ENCODE assay signal across 15 mouse cellular contexts in the genomic region with DNA sequence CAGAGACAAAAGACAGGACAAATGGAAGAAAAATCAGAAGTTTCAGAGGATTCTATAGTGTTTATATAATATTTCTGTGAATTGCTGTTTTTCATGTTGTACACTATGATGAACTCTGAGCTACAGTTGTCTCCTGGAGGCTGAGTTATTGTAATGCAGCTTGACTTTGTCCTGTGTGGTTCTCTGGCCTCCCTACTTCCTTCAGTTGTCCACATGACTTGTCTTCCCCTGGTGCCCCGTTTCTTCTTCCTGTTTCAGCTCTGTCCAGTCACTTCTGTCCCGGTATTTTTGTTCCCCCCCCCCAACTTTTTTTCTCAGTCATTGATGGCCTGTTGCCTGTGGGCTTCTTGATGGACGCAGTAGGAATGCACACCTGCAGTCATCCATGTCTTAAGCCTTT.
A peak's percentile ranks its signal among the peaks of the same experiment; 100 is the strongest.
DNase-seq lines count a peak whose midpoint lies in the region; ATAC-seq and TF ChIP-seq lines count a peak whose summit lies in the region.
"Had no signal": no experiment of that assay in that cellular context is flagged by ENCODE, and none has a peak within 500 bp of the region (broad histone marks: within the 10 kb centered on the region; RNA-seq: fewer than 3 reads in every experiment).

No protein-coding gene starts in this region.

- H3K4me2 ChIP-seq in heart, embryonic 12.5 days: peak overlapping the region; percentile 10; the same call in 1 of the 2 replicates
- H3K4me2 ChIP-seq in liver, embryonic 12.5 days: no peak overlapping the region
- H3K4me2 ChIP-seq in forebrain, embryonic 16.5 days (ENCODE audit: low read length): no peak overlapping the region
- H3K4me2 ChIP-seq: embryonic facial prominence, embryonic 12.5 days; forebrain, embryonic 12.5 days; hindbrain, embryonic 13.5 days had no signal

- TF ChIP-seq POLR2A in liver, adult 2 months (IDR thresholded peaks at IDR 0.05; ENCODE audit: extremely low read depth, insufficient read depth, low read length): no peak
- no peak for TF ChIP-seq POLR2A in bone marrow, adult 2 months (IDR thresholded peaks at IDR 0.05; ENCODE audit: borderline replicate concordance, control insufficient read depth, low read depth, low read length)

- no peak for TF ChIP-seq CTCF in liver, adult 2 months (IDR thresholded peaks at IDR 0.05; ENCODE audit: low read depth, low read length)
- TF ChIP-seq CTCF in bone marrow, adult 2 months (IDR thresholded peaks at IDR 0.05; ENCODE audit: control insufficient read depth, insufficient read depth, low read length): no peak

- peaks cover 20% of the 10 kb centered on the region; the same call in 1 of the 2 replicates for H3K79me2 ChIP-seq in liver, adult 2 months (ENCODE audit: control insufficient read depth, insufficient read depth, low read length)

- H3K9me3 ChIP-seq in heart, embryonic 12.5 days (replicated peaks): no peaks in the 10 kb centered on the region
- H3K9me3 ChIP-seq in heart, embryonic 10.5 days: no peaks in the 10 kb centered on the region
- H3K9me3 ChIP-seq in liver, embryonic 12.5 days (replicated peaks): no peaks in the 10 kb centered on the region
- no peaks in the 10 kb centered on the region for H3K9me3 ChIP-seq in forebrain, embryonic 16.5 days (ENCODE audit: control insufficient read depth, low read length)
- H3K9me3 ChIP-seq: embryonic facial prominence, embryonic 12.5 days; forebrain, embryonic 12.5 days; G1E; hindbrain, embryonic 13.5 days had no signal

- H3K36me3 ChIP-seq in heart, embryonic 12.5 days: no peaks in the 10 kb centered on the region
- no peaks in the 10 kb centered on the region for H3K36me3 ChIP-seq in heart, embryonic 10.5 days
- H3K36me3 ChIP-seq in liver, adult 2 months (ENCODE audit: control insufficient read depth, insufficient read depth, low read length): no peaks in the 10 kb centered on the region
- H3K36me3 ChIP-seq in liver, embryonic 12.5 days: no peaks in the 10 kb centered on the region
- H3K36me3 ChIP-seq in forebrain, embryonic 16.5 days (ENCODE audit: control insufficient read depth, insufficient read depth): no peaks in the 10 kb centered on the region
- H3K36me3 ChIP-seq: embryonic facial prominence, embryonic 12.5 days; forebrain, embryonic 12.5 days; G1E; hindbrain, embryonic 13.5 days had no signal

- no peak for ATAC-seq in heart, embryonic 12.5 days (ENCODE audit: insufficient number of reproducible peaks, low FRiP score)
- no peak for ATAC-seq in liver, embryonic 12.5 days
- no peak for ATAC-seq in forebrain, embryonic 16.5 days

- no peak for DNase-seq in heart, embryonic 10.5 days (ENCODE audit: low spot score)
- DNase-seq in liver, adult 2 months (ENCODE audit: extremely low read depth, low read depth, low spot score): peak; percentile 48
- DNase-seq in lung, postnatal 36 days: peak; percentile 39
- no peak for DNase-seq in ovary, adult 18-20 months (ENCODE audit: low spot score)
- DNase-seq: cerebellum, adult 9-10 months; gastrocnemius, postnatal 10 days had no signal

- no peak overlapping the region for H3K4me3 ChIP-seq in heart, embryonic 12.5 days
- H3K4me3 ChIP-seq in heart, embryonic 10.5 days: no peak overlapping the region
- H3K4me3 ChIP-seq in liver, adult 2 months (ENCODE audit: insufficient read depth, low read depth, low read length): no peak overlapping the region
- no peak overlapping the region for H3K4me3 ChIP-seq in liver, embryonic 12.5 days
- peak overlapping the region; percentile 11 for H3K4me3 ChIP-seq in bone marrow, adult 2 months (replicated peaks; ENCODE audit: control insufficient read depth, low read depth, low read length)
- no peak overlapping the region for H3K4me3 ChIP-seq in forebrain, embryonic 16.5 days (replicated peaks; ENCODE audit: low read length)
- H3K4me3 ChIP-seq: embryonic facial prominence, embryonic 12.5 days; forebrain, embryonic 12.5 days; hindbrain, embryonic 13.5 days; myocyte had no signal

- H3K27me3 ChIP-seq in heart, embryonic 12.5 days (replicated peaks): no peaks in the 10 kb centered on the region
- H3K27me3 ChIP-seq in heart, embryonic 10.5 days (ENCODE audit: insufficient read depth, poor library complexity, severe bottlenecking): no peaks in the 10 kb centered on the region
- no peaks in the 10 kb centered on the region for H3K27me3 ChIP-seq in liver, adult 2 months (ENCODE audit: control insufficient read depth, insufficient read depth, low read length)
- no peaks in the 10 kb centered on the region for H3K27me3 ChIP-seq in liver, embryonic 12.5 days (replicated peaks)
- H3K27me3 ChIP-seq in forebrain, embryonic 16.5 days (replicated peaks; ENCODE audit: control insufficient read depth, insufficient read depth, low read length): no peaks in the 10 kb centered on the region
- H3K27me3 ChIP-seq: embryonic facial prominence, embryonic 12.5 days; forebrain, embryonic 12.5 days; hindbrain, embryonic 13.5 days had no signal

- 55% methylated on average over 3 of the region's 3 CpGs for WGBS in heart, embryonic 12.5 days
- WGBS in heart, embryonic 10.5 days: 61% methylated on average over 3 of the region's 3 CpGs
- 81% methylated on average over 3 of the region's 3 CpGs for WGBS in liver, adult 2 months
- 19% methylated on average over 3 of the region's 3 CpGs for WGBS in liver, embryonic 12.5 days (ENCODE audit: insufficient replicate concordance)
- 17% methylated on average over 3 of the region's 3 CpGs for WGBS in bone marrow, adult 2 months
- 81% methylated on average over 3 of the region's 3 CpGs for WGBS in forebrain, embryonic 16.5 days

- H3K27ac ChIP-seq in heart, embryonic 12.5 days (ENCODE audit: poor library complexity, severe bottlenecking): 0 out of 2 replicates have a peak overlapping the region, but pooled peaks have one; percentile 1
- H3K27ac ChIP-seq in heart, embryonic 10.5 days: no peak overlapping the region
- peak overlapping the region; percentile 74 for H3K27ac ChIP-seq in liver, adult 2 months (replicated peaks; ENCODE audit: insufficient read depth, low read depth, low read length)
- no peak overlapping the region for H3K27ac ChIP-seq in liver, embryonic 12.5 days
- peak overlapping the region; percentile 72 for H3K27ac ChIP-seq in bone marrow, adult 2 months (ENCODE audit: control insufficient read depth, insufficient read depth, low read depth, low read length, poor library complexity)
- no peak overlapping the region for H3K27ac ChIP-seq in forebrain, embryonic 16.5 days (ENCODE audit: low read length)
- H3K27ac ChIP-seq: embryonic facial prominence, embryonic 12.5 days; forebrain, embryonic 12.5 days; hindbrain, embryonic 13.5 days had no signal

- H3K4me1 ChIP-seq in heart, embryonic 12.5 days (replicated peaks): no peaks in the 10 kb centered on the region; the same call in 1 of the 2 replicates
- H3K4me1 ChIP-seq in heart, embryonic 10.5 days: no peaks in the 10 kb centered on the region
- peaks cover 10% of the 10 kb centered on the region for H3K4me1 ChIP-seq in liver, adult 2 months (ENCODE audit: control insufficient read depth, insufficient read depth, low read length)
- H3K4me1 ChIP-seq in liver, embryonic 12.5 days: no peaks in the 10 kb centered on the region
- peaks cover 2% of the 10 kb centered on the region; the same call in 1 of the 2 replicates for H3K4me1 ChIP-seq in bone marrow, adult 2 months (ENCODE audit: control insufficient read depth, insufficient read depth, low read length)
- no peaks in the 10 kb centered on the region for H3K4me1 ChIP-seq in forebrain, embryonic 16.5 days (replicated peaks; ENCODE audit: control insufficient read depth, insufficient read depth, low read length)
- H3K4me1 ChIP-seq: embryonic facial prominence, embryonic 12.5 days; forebrain, embryonic 12.5 days had no signal

- H3K9ac ChIP-seq in heart, embryonic 12.5 days: no peak overlapping the region
- H3K9ac ChIP-seq in liver, adult 2 months (ENCODE audit: low read depth, low read length): no peak overlapping the region
- no peak overlapping the region for H3K9ac ChIP-seq in liver, embryonic 12.5 days
- H3K9ac ChIP-seq in forebrain, embryonic 16.5 days (replicated peaks; ENCODE audit: low read depth, low read length): no peak overlapping the region
- H3K9ac ChIP-seq: embryonic facial prominence, embryonic 12.5 days; forebrain, embryonic 12.5 days; hindbrain, embryonic 13.5 days had no signal

Comparison
In these comparisons a context has a peak if more than half of its experiments do, and no peak if none do; other contexts are left out.
1. H3K27ac ChIP-seq: peak in heart, embryonic 12.5 days (single experiment), liver, adult 2 months (single experiment) and bone marrow, adult 2 months (single experiment); none in heart, embryonic 10.5 days (single experiment), liver, embryonic 12.5 days (single experiment) and forebrain, embryonic 16.5 days (single experiment).
2. DNase-seq: peak in liver, adult 2 months (single experiment) and lung, postnatal 36 days (single experiment); none in heart, embryonic 10.5 days (single experiment) and ovary, adult 18-20 months (single experiment).